In the genomic region with DNA sequence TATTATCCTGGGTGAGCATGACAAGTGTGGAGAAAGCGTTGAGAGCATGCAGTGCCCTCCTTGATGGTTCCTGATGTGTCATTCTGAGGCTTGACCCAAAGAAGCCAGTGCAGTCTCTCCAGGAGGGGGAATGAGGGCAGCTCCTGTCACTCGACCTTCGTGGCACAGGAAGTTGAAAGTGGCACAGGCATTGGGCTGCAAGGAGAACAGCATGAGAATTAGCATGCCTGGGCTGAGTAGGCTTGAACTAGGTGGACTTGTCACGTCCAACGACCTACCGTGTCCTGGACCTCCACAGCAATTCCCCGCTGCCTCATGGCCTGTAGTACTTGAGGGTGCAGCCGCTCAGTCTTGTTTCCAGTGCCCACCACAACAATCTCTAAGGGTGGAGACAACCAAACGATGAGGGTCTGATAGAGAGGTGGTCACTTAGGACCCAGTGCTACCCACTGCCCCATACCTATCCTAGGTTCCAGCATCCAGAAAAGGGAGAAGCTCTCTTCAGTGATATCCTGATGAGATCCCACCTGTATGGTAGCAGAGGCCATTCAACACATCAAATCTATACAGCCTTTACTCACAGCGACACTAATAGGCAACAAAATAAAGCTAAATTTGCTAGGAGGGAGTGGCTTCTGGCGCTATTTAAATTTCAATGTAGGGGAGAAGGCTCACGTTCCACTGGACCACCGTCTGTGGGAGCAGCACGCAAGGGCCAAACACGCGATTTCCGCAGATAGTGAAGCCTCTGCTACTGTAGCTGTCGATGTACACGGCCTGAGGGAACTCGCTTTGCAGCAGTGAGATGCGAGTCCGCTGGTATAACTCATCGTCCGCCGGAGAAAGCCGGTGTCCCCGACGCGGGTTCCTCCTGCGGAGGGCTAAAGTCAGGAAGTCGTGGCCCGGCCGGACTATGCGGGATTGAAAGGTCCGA, we compare ENCODE assay signal across 8 mouse cellular contexts. TPM values are rescaled to one million over a fixed set of nuclear protein-coding genes. Genes with fewer than 3 reads are reported as not detected.
DNase-seq lines count a peak whose midpoint lies in the region; ATAC-seq lines count a peak whose summit lies in the region.

No protein-coding gene starts in this region.

- H3K9ac ChIP-seq in kidney, embryonic 16.5 days (replicated peaks; ENCODE audit: low read length): peak overlapping the region; percentile 85
- H3K9ac ChIP-seq in liver, embryonic 16.5 days (ENCODE audit: low read depth, low read length): peak overlapping the region; percentile 84

- 9% methylated on average over 35 of the region's 35 CpGs for WGBS in kidney, embryonic 16.5 days
- WGBS in liver, embryonic 16.5 days (ENCODE audit: insufficient replicate concordance): 7% methylated on average over 35 of the region's 35 CpGs

- no peaks in the 10 kb centered on the region for H3K27me3 ChIP-seq in kidney, embryonic 16.5 days (ENCODE audit: insufficient read depth, low read length)
- H3K27me3 ChIP-seq in liver, embryonic 16.5 days (ENCODE audit: control insufficient read depth, insufficient read depth, low read depth, low read length): no peaks in the 10 kb centered on the region

- no peaks in the 10 kb centered on the region for H3K9me3 ChIP-seq in kidney, embryonic 16.5 days (ENCODE audit: low read length)
- H3K9me3 ChIP-seq in liver, embryonic 16.5 days (replicated peaks; ENCODE audit: control insufficient read depth, low read length): no peaks in the 10 kb centered on the region

- H3K4me1 ChIP-seq in kidney, embryonic 16.5 days (ENCODE audit: insufficient read depth, low read length): peaks cover 39% of the 10 kb centered on the region
- peaks cover 13% of the 10 kb centered on the region for H3K4me1 ChIP-seq in brown adipose tissue, adult 24 weeks (ENCODE audit: control insufficient read depth, insufficient read depth, insufficient read length, low read length)
- H3K4me1 ChIP-seq in liver, embryonic 16.5 days (ENCODE audit: control insufficient read depth, low read depth, low read length): peaks cover 59% of the 10 kb centered on the region

- H3K4me3 ChIP-seq in kidney, embryonic 16.5 days (ENCODE audit: low read length): peak overlapping the region; percentile 86
- peak overlapping the region; percentile 79 for H3K4me3 ChIP-seq in brown adipose tissue, adult 24 weeks (ENCODE audit: insufficient read depth, low read depth, low read length)
- peak overlapping the region; percentile 87 for H3K4me3 ChIP-seq in liver, embryonic 16.5 days (ENCODE audit: low read depth, low read length)

- peak overlapping the region; percentile 100 for H3K4me2 ChIP-seq in kidney, embryonic 16.5 days (replicated peaks; ENCODE audit: low read depth, low read length)
- H3K4me2 ChIP-seq in liver, embryonic 16.5 days (ENCODE audit: low read depth, low read length): peak overlapping the region; percentile 96

- ATAC-seq in kidney, embryonic 16.5 days (ENCODE audit: low FRiP score, low TSS enrichment): no peak
- peak; percentile 0; the same call in 1 of the 2 replicates for ATAC-seq in granulocyte monocyte progenitor cell, adult 5-6 weeks (replicated peaks; ENCODE audit: poor library complexity, severe bottlenecking)
- no peak for ATAC-seq in liver, embryonic 16.5 days (ENCODE audit: low read depth)

- H3K27ac ChIP-seq in kidney, embryonic 16.5 days (ENCODE audit: low read length): peak overlapping the region; percentile 96
- peak overlapping the region; percentile 78 for H3K27ac ChIP-seq in brown adipose tissue, adult 24 weeks (replicated peaks; ENCODE audit: low read depth, low read length)
- peak overlapping the region; percentile 90 for H3K27ac ChIP-seq in liver, embryonic 16.5 days (ENCODE audit: low read length)

- H3K36me3 ChIP-seq in kidney, embryonic 16.5 days (ENCODE audit: insufficient read depth, low read length): peaks cover 44% of the 10 kb centered on the region
- peaks cover 12% of the 10 kb centered on the region for H3K36me3 ChIP-seq in liver, embryonic 16.5 days (ENCODE audit: control insufficient read depth, insufficient read depth)

- DNase-seq in kidney, adult 9 months: no peak
- no peak for DNase-seq in urinary bladder, adult 2 months (ENCODE audit: low spot score)
- DNase-seq in thymus, postnatal 10 days (ENCODE audit: low spot score in 2 of 2): no peak
- no peak for DNase-seq in frontal cortex, postnatal 36 days (ENCODE audit: low spot score in 2 of 2)

RNA-seq across cellular contexts. Expression of gene Ndufaf3, which starts 1.1 kb away (rescaled TPM):
- 47.6 and 48.6 TPM in 2 replicates for polyA plus RNA-seq in kidney, embryonic 16.5 days (2015; fragmentation: Nextera tagmentation; extraction: Ambion mirVana)
- 91.2 and 111 TPM in 2 replicates for polyA plus RNA-seq in brown adipose tissue, adult 24 weeks (2012; ENCODE audit: insufficient read depth, insufficient read length, missing spikeins)
- 39.4 and 44.0 TPM in 2 replicates for total RNA-seq in granulocyte monocyte progenitor cell, adult 5-6 weeks (2014; fragmentation: Nextera tagmentation)
- total RNA-seq in granulocyte monocyte progenitor cell, adult 5-6 weeks (2017): 17.3 and 17.8 TPM in 2 replicates
- polyA plus RNA-seq in liver, embryonic 16.5 days (2015; fragmentation: Nextera tagmentation; extraction: Ambion mirVana): 21.6 and 21.9 TPM in 2 replicates
- polyA plus RNA-seq in urinary bladder, adult 2 months (2012; rRNA removed): 26.2 and 33.6 TPM in 2 replicates

RNA-seq across cellular contexts. Expression of gene Dalrd3, which starts 3.5 kb away (rescaled TPM):
- 200 TPM in 2 replicates for polyA plus RNA-seq in kidney, embryonic 16.5 days (2015; fragmentation: Nextera tagmentation; extraction: Ambion mirVana)
- 57.1 and 58.3 TPM in 2 replicates for polyA plus RNA-seq in brown adipose tissue, adult 24 weeks (2012; ENCODE audit: insufficient read depth, insufficient read length, missing spikeins)
- total RNA-seq in granulocyte monocyte progenitor cell, adult 5-6 weeks (2014; fragmentation: Nextera tagmentation): 91.3 and 111 TPM in 2 replicates
- total RNA-seq in granulocyte monocyte progenitor cell, adult 5-6 weeks (2017): 38.1 and 45.2 TPM in 2 replicates
- 27.3 and 30.0 TPM in 2 replicates for polyA plus RNA-seq in liver, embryonic 16.5 days (2015; fragmentation: Nextera tagmentation; extraction: Ambion mirVana)
- polyA plus RNA-seq in urinary bladder, adult 2 months (2012; rRNA removed): 120 and 184 TPM in 2 replicates

RNA-seq across cellular contexts. Expression of gene Impdh2, which starts 6.1 kb away (rescaled TPM):
- polyA plus RNA-seq in kidney, embryonic 16.5 days (2015; fragmentation: Nextera tagmentation; extraction: Ambion mirVana): 188 and 198 TPM in 2 replicates
- 18.9 and 21.5 TPM in 2 replicates for polyA plus RNA-seq in brown adipose tissue, adult 24 weeks (2012; ENCODE audit: insufficient read depth, insufficient read length, missing spikeins)
- 294 and 388 TPM in 2 replicates for total RNA-seq in granulocyte monocyte progenitor cell, adult 5-6 weeks (2014; fragmentation: Nextera tagmentation)
- total RNA-seq in granulocyte monocyte progenitor cell, adult 5-6 weeks (2017): 284 and 334 TPM in 2 replicates
- 80.0 and 86.8 TPM in 2 replicates for polyA plus RNA-seq in liver, embryonic 16.5 days (2015; fragmentation: Nextera tagmentation; extraction: Ambion mirVana)
- polyA plus RNA-seq in urinary bladder, adult 2 months (2012; rRNA removed): 93.9 and 106 TPM in 2 replicates

RNA-seq across cellular contexts. Expression of gene Wdr6, which starts 12.4 kb away (rescaled TPM):
- 148 and 150 TPM in 2 replicates for polyA plus RNA-seq in kidney, embryonic 16.5 days (2015; fragmentation: Nextera tagmentation; extraction: Ambion mirVana)
- 14.6 TPM in 2 replicates for polyA plus RNA-seq in brown adipose tissue, adult 24 weeks (2012; ENCODE audit: insufficient read depth, insufficient read length, missing spikeins)
- 18.1 and 19.3 TPM in 2 replicates for total RNA-seq in granulocyte monocyte progenitor cell, adult 5-6 weeks (2014; fragmentation: Nextera tagmentation)
- 14.7 and 18.0 TPM in 2 replicates for total RNA-seq in granulocyte monocyte progenitor cell, adult 5-6 weeks (2017)
- polyA plus RNA-seq in liver, embryonic 16.5 days (2015; fragmentation: Nextera tagmentation; extraction: Ambion mirVana): 10.0 and 12.2 TPM in 2 replicates
- polyA plus RNA-seq in urinary bladder, adult 2 months (2012; rRNA removed): 48.9 and 59.1 TPM in 2 replicates

RNA-seq across cellular contexts. Expression of gene P4htm, which starts 31.3 kb away (rescaled TPM):
- polyA plus RNA-seq in kidney, embryonic 16.5 days (2015; fragmentation: Nextera tagmentation; extraction: Ambion mirVana): 10.8 and 11.0 TPM in 2 replicates
- 0.83 and 1.3 TPM in 2 replicates for polyA plus RNA-seq in brown adipose tissue, adult 24 weeks (2012; ENCODE audit: insufficient read depth, insufficient read length, missing spikeins)
- 2.0 and 2.3 TPM in 2 replicates for total RNA-seq in granulocyte monocyte progenitor cell, adult 5-6 weeks (2014; fragmentation: Nextera tagmentation)
- total RNA-seq in granulocyte monocyte progenitor cell, adult 5-6 weeks (2017): 0.43 TPM in 1 of 2 replicates, not detected in the other
- polyA plus RNA-seq in liver, embryonic 16.5 days (2015; fragmentation: Nextera tagmentation; extraction: Ambion mirVana): 0.48 and 0.70 TPM in 2 replicates
- 21.6 and 21.7 TPM in 2 replicates for polyA plus RNA-seq in urinary bladder, adult 2 months (2012; rRNA removed)
